Mouse (Mus musculus) lung, embryonic 16.5 days (tissue): ENCODE measurements around the gene Klk11. TPM values are rescaled to one million over a fixed set of nuclear protein-coding genes. Genes with fewer than 3 reads are reported as not detected.

Source experiments
- ATAC-seq: fragments of 200-750 bp; cut with Nextera tagmentation; 2 replicates; pipeline ENCODE4 v1.8.0; 2017; ENCODE audit warnings: low read depth, mild to moderate bottlenecking, moderate library complexity
- H3K27ac ChIP-seq: fragments of 300-500 bp; sonication (generic); 2 replicates; pipeline ENCODE4 v1.5.1; 2014; ENCODE audit warnings: mild to moderate bottlenecking, control low read depth, low read length
- H3K27me3 ChIP-seq: fragments of 300-500 bp; sonication (generic); 2 replicates; pipeline ENCODE4 v1.6.1; 2014; ENCODE audit warnings: low read depth, low read length, mixed read lengths; ENCODE audit not compliant: control insufficient read depth, insufficient read depth
- H3K36me3 ChIP-seq: fragments of 300-500 bp; sonication (generic); 2 replicates; pipeline ENCODE4 v1.6.1; 2014; ENCODE audit warnings: low read length; ENCODE audit not compliant: control insufficient read depth, insufficient read depth
- H3K4me1 ChIP-seq: fragments of 300-500 bp; sonication (generic); replicated peaks from 2 replicates; pipeline ENCODE4 v1.6.1; 2014; ENCODE audit warnings: low read length, mixed read lengths; ENCODE audit not compliant: control insufficient read depth, insufficient read depth
- H3K4me2 ChIP-seq: fragments of 300-500 bp; sonication (generic); 2 replicates; pipeline ENCODE4 v1.6.1; 2014; ENCODE audit warnings: low read depth, low read length, control low read depth
- H3K4me3 ChIP-seq: fragments of 300-500 bp; sonication (generic); 2 replicates; pipeline ENCODE4 v1.5.1; 2014; ENCODE audit warnings: mild to moderate bottlenecking, low read length, control low read depth
- H3K9ac ChIP-seq: fragments of 300-500 bp; sonication (generic); 2 replicates; pipeline ENCODE4 v1.6.1; 2014; ENCODE audit warnings: low read length, control low read depth
- H3K9me3 ChIP-seq: fragments of 300-500 bp; sonication (generic); 2 replicates; pipeline ENCODE4 v1.6.1; 2016; ENCODE audit warnings: low read length; ENCODE audit not compliant: control insufficient read depth
- WGBS: fragments of 180-500 bp; shearing (Covaris S2); extraction: QIAGEN DNeasy Blood & Tissue Kit; methylation state at CpG from one replicate; pipeline ENCODE4 v1.1.7; 2014; 5-methylcytosine and 5-hydroxymethylcytosine counted together
- polyA plus RNA-seq: library from polyadenylated mRNA; unstranded; fragments of >200 nt; fragmentation: Nextera tagmentation; extraction: Ambion mirVana; gene quantifications from 2 replicates; pipeline ENCODE4 v1.2.1, GENCODE M21; 2015

The Klk11 gene
- polyA plus RNA-seq: 0.41 and 0.75 TPM in 2 replicates

DNA sequence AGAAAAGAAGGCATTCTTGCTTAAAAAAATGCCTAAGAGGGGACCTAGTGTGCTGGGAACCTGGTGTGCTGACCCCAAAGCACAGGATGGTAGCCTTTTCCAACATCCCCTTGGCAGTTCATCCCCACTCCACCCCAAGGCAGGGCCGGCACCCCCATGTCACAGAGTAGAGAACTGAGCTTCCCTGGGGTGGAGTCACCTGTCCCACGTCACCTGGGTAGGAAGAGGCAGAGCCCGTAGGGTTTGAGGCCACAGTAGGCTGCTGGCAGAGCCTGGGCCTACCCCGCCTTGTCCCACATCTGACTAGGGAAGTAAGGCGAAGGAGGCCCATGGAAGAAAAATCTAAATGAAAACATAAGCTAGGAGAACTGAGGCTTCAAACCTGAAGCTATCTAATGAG, at the start of gene Klk11:
Gene Klk11 (plus strand): TSS at position 241 of the 400 bp plus-strand sequence.
- H3K36me3 ChIP-seq: no peaks in the 10 kb centered on the region
- H3K4me2 ChIP-seq: no peak within 1 kb of the TSS
- no peak within 1 kb of the TSS for H3K4me3 ChIP-seq
- H3K9me3 ChIP-seq: no peaks in the 10 kb centered on the region
- ATAC-seq: no peak
- no peaks in the 10 kb centered on the region for H3K4me1 ChIP-seq
- H3K9ac ChIP-seq: no peak within 1 kb of the TSS
- H3K27ac ChIP-seq: no peak within 1 kb of the TSS
- 76% methylated on average over 5 of the region's 5 CpGs for WGBS
- no peaks in the 10 kb centered on the region for H3K27me3 ChIP-seq

DNA sequence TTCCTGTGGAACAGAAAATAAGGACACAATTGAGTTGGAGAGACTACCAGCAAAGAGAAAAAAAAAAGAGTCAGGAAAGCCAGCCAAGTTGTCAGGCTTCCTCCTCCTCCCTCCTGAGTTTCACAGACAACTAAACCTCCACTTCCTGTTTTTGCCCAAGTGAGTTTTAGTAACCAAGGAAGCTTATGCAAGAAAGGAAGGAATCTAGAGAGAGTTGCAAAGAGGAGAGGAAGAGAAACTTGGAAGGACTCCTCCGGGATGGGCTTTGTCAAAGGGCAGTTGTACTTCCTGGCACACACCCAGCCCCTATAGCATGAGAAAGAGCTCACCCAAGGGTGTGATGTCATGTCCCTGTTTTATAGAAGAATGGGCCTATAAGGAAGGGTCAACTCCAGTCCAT, 26.6 kb upstream of the Klk11 start:
- 43% methylated on average over 1 of the region's 1 CpGs for WGBS
- no peaks in the 10 kb centered on the region for H3K27me3 ChIP-seq
- peak overlapping the region; percentile 13 for H3K27ac ChIP-seq
- H3K36me3 ChIP-seq: no peaks in the 10 kb centered on the region
- no peak overlapping the region for H3K9ac ChIP-seq
- peaks cover 3% of the 10 kb centered on the region; the same call in 1 of the 2 replicates for H3K4me1 ChIP-seq
- H3K4me2 ChIP-seq: no peak overlapping the region
- no peak overlapping the region for H3K4me3 ChIP-seq
- peak; percentile 57; the same call in 1 of the 2 replicates for ATAC-seq
- no peaks in the 10 kb centered on the region for H3K9me3 ChIP-seq

DNA sequence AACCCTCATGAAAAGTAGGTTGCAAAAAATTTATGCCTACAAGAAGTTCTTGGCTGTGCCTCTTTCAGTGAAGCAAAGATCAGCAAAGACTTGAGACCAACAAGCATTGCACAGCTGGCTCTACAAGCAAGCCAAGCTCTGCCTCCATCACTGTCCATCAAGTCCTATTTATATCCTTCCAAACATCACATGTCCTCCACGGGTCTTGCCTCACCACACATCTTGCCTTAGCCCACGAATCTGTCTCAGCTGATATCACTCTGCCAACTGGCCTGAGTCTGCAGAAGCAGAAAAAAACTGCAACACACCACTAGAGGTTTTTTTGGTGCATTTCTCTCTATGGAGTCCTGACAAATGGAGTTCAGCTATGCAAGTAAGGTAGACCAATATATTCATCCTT, 21.6 kb upstream of the Klk11 start:
- WGBS: 60% methylated on average over 2 of the region's 2 CpGs
- Histone ChIP-seq H3K36me3 (no peaks in the 10 kb centered on the region), H3K27me3 (no peaks in the 10 kb centered on the region), H3K9ac (no peak overlapping the region), H3K27ac (no peak overlapping the region), H3K4me2 (no peak overlapping the region), H3K4me1 (no peaks in the 10 kb centered on the region), H3K4me3 (no peak overlapping the region), H3K9me3 (no peaks in the 10 kb centered on the region)
- no peak for ATAC-seq

DNA sequence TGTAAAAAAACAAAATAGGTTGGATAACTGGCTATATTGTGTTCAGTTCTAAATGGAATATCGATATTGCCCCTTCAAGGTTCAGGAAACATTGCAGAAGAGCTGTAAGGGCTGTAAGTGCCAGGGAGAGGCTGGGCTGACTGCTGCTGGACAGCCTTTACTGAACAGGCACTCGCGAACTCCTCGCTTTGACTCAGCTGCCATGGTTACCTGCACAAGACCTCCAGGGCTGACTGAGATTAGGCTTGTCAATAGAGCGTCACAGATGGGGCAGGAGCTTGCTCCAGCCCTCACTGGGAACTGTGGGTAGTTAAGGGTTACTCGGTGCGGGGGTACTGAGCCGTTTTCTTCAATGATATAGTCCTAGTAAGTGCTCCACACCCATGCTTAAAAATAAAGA, 7.9 kb upstream of the Klk11 start:
- WGBS: 36% methylated on average over 8 of the region's 8 CpGs
- H3K9me3 ChIP-seq: no peaks in the 10 kb centered on the region
- ATAC-seq: no peak
- no peak overlapping the region for H3K4me2 ChIP-seq
- no peaks in the 10 kb centered on the region for H3K4me1 ChIP-seq
- H3K4me3 ChIP-seq: no peak overlapping the region
- H3K9ac ChIP-seq: no peak overlapping the region
- H3K27ac ChIP-seq: no peak overlapping the region
- H3K27me3 ChIP-seq: no peaks in the 10 kb centered on the region
- H3K36me3 ChIP-seq: no peaks in the 10 kb centered on the region

DNA sequence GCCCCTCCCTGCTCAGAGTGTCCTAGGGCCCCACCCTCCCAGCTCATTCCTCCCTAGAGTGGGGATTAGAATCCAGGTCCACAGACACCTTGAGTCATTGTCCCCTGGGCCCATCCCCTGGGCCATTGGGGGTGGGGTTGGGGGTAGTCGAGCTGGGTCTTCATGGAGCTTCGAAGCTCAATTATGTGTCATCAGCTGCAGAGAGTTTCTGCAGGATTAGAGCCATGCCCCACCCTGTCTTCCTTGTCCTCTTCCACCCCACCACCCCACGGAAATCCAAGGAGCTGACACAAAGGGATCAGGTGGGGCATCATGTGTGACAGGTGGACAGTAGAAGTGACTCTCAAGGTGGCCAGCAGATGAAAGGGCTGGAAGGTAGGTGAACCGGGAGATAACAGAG, 5.8 kb upstream of the Klk11 start, which contains the start of gene Klk12:
Gene Klk12 (plus strand): TSS at position 301 of the 400 bp plus-strand sequence.
- Histone ChIP-seq H3K9me3 (no peaks in the 10 kb centered on the region), H3K36me3 (no peaks in the 10 kb centered on the region), H3K4me3 (no peak within 1 kb of the TSS), H3K27me3 (no peaks in the 10 kb centered on the region), H3K4me1 (no peaks in the 10 kb centered on the region), H3K9ac (no peak within 1 kb of the TSS), H3K4me2 (no peak within 1 kb of the TSS), H3K27ac (no peak within 1 kb of the TSS)
- WGBS: 78% methylated on average over 4 of the region's 4 CpGs
- no peak for ATAC-seq

DNA sequence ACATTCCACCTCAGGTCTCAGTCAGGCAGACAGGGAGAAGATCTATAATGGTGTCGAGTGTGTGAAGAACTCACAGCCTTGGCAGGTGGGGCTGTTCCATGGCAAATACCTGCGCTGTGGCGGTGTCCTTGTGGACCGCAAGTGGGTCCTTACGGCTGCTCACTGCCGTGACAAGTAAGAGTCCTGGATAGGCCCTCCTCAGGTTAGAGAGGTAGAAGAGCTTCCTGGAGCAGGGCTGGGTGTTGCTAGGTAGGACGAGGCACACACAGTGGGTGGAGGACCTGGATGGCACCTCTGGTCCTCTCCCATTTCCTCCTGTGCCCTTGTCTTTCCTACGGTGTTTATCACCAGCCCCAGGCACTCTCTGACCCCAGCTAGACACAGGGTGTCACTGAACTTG, 4.8 kb upstream of the Klk11 start:
- H3K27ac ChIP-seq: no peak overlapping the region
- no peaks in the 10 kb centered on the region for H3K9me3 ChIP-seq
- no peak overlapping the region for H3K9ac ChIP-seq
- H3K36me3 ChIP-seq: no peaks in the 10 kb centered on the region
- no peak overlapping the region for H3K4me3 ChIP-seq
- H3K27me3 ChIP-seq: no peaks in the 10 kb centered on the region
- ATAC-seq: no peak
- no peaks in the 10 kb centered on the region for H3K4me1 ChIP-seq
- 83% methylated on average over 8 of the region's 8 CpGs for WGBS
- no peak overlapping the region for H3K4me2 ChIP-seq

DNA sequence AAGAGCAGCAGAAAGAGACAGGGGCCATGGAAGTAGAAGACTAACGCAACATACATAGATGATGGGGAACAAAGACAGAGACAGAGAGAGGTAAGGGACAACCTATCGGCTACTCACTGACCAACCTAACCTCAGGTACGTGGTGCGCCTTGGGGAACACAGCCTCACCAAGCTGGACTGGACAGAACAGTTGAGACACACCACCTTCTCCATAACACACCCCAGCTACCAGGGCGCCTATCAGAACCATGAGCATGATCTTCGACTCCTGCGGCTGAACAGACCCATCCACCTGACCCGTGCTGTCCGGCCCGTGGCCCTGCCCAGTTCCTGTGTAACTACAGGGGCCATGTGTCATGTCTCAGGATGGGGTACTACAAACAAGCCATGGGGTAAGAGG, 3.7 kb upstream of the Klk11 start:
- Histone ChIP-seq H3K36me3 (no peaks in the 10 kb centered on the region), H3K4me2 (no peak overlapping the region), H3K4me3 (no peak overlapping the region), H3K27ac (no peak overlapping the region), H3K9ac (no peak overlapping the region), H3K27me3 (no peaks in the 10 kb centered on the region), H3K4me1 (no peaks in the 10 kb centered on the region), H3K9me3 (no peaks in the 10 kb centered on the region)
- ATAC-seq: no peak
- 91% methylated on average over 10 of the region's 10 CpGs for WGBS

DNA sequence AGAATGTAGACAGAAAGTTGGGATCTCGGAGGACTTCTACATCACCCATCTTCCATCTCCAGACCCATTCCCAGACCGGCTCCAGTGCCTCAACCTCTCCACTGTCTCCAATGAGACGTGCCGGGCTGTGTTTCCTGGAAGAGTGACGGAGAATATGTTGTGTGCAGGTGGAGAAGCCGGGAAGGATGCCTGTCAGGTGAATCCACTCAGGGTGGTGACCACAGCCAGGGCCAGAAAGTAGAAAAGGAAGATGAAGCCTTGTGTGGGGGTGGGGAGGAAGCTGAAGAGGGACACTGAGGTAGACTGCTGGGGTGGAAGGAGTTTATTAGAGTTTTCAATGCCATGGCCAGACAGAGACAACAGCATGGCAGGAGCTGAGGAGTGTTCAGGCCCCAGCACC, 2.5 kb upstream of the Klk11 start:
- Histone ChIP-seq H3K9ac (no peak overlapping the region), H3K9me3 (no peaks in the 10 kb centered on the region), H3K36me3 (no peaks in the 10 kb centered on the region), H3K27ac (no peak overlapping the region), H3K4me1 (no peaks in the 10 kb centered on the region), H3K4me2 (no peak overlapping the region), H3K4me3 (no peak overlapping the region), H3K27me3 (no peaks in the 10 kb centered on the region)
- WGBS: 88% methylated on average over 6 of the region's 6 CpGs
- no peak for ATAC-seq

DNA sequence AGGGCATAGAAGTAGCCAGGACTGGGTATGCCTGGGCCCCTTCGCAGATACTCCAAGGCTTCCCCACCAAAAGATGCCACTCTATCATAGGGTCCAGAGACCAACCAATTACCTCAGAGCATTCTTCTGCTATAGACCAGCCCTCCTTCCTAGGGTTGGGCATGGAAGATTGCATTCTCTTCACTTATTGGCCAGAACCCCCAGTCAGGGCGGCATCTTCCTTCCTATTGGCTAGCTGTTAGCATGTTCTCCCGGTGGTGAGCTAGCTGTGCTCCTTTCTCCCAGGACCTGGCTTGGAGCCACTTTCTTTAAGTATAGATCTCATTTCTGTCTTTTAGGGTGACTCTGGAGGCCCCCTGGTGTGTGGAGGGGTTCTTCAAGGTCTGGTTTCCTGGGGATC, 1.5 kb upstream of the Klk11 start:
- 75% methylated on average over 3 of the region's 3 CpGs for WGBS
- Histone ChIP-seq H3K9me3 (no peaks in the 10 kb centered on the region), H3K4me3 (no peak overlapping the region), H3K4me2 (no peak overlapping the region), H3K27ac (no peak overlapping the region), H3K4me1 (no peaks in the 10 kb centered on the region), H3K36me3 (no peaks in the 10 kb centered on the region), H3K9ac (no peak overlapping the region), H3K27me3 (no peaks in the 10 kb centered on the region)
- no peak for ATAC-seq

DNA sequence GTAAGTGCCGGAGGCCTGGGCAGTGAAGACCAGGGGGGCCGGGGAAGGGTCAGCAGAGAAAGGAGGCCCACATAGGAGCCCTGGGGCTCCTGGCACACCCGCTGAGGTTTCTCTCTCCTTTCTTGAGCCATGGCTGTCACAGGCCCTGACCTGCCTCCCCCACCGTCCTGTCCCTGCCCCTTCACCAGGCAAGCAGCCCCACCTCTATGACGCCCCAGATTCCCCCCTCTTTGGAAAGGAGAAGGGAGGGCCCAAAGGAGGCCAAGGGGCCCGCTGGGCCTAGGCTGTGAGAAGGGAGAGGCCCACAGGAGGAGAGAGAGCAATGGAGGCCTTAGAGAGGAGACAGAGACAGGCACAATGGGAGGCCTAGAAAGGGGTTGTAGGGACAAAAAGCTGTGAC, 398 bp downstream of the Klk11 start:
- no peaks in the 10 kb centered on the region for H3K36me3 ChIP-seq
- H3K4me3 ChIP-seq: no peak overlapping the region
- H3K9me3 ChIP-seq: no peaks in the 10 kb centered on the region
- no peak overlapping the region for H3K9ac ChIP-seq
- WGBS: 57% methylated on average over 6 of the region's 6 CpGs
- H3K4me2 ChIP-seq: no peak overlapping the region
- ATAC-seq: no peak
- no peaks in the 10 kb centered on the region for H3K4me1 ChIP-seq
- H3K27me3 ChIP-seq: no peaks in the 10 kb centered on the region
- H3K27ac ChIP-seq: no peak overlapping the region
